Mouse (Mus musculus) olfactory bulb, adult 2 months (tissue): ENCODE measurements around the gene Cdca3.

Source experiments
- CTCF ChIP-seq: fragments of 200-500 bp; IDR thresholded peaks from 2 replicates; pipeline ENCODE4 v1.5.1; 2012; ENCODE audit warnings: low read depth, mild to moderate bottlenecking, low read length, moderate library complexity; ENCODE audit not compliant: insufficient read depth
- POLR2A ChIP-seq: fragments of 200-500 bp; IDR thresholded peaks from 2 replicates; pipeline ENCODE4 v1.6.1; 2012; ENCODE audit warnings: mild to moderate bottlenecking, low read depth, low read length, moderate library complexity; ENCODE audit not compliant: insufficient read depth

DNA sequence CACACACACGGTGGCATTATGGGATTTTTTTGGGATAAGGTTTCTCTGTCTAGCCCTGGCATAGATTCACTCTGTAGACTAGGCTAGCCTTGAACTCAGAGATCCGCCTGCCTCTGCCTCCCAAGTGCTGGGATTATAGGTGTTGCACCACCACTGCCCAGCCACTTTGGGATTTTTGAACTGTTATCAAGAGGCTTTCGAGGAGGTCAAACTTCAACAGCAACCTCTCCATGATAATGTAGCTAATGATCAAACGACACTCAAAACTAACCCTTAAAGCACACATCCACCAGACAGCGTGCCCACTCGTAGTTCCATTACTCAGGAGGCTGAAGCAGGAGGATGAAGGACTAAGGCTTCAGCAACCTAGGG lies 21.4 kb upstream of the Cdca3 start:
- TF ChIP-seq POLR2A (no peak), CTCF (no peak)
